Mouse (Mus musculus) ES-E14 (cell line): ENCODE results near the gene Atg2a. TPM values are rescaled to one million over a fixed set of nuclear protein-coding genes. Genes with fewer than 3 reads are reported as not detected.

ENCODE experiments used
- DNase-seq: peaks from one replicate; pipeline ENCODE4 v3.0.0-alpha.2; 2013; ENCODE audit warnings: low read depth, low spot score
- H3K27ac ChIP-seq: 2 replicates; pipeline ENCODE4 v1.5.1; 2012; ENCODE audit warnings: low read depth, mild to moderate bottlenecking, low read length, moderate library complexity, mixed read lengths; ENCODE audit not compliant: poor library complexity, insufficient read depth, severe bottlenecking
- H3K36me3 ChIP-seq: 2 replicates; pipeline ENCODE4 v1.6.1; 2012; ENCODE audit warnings: mild to moderate bottlenecking, low read length, moderate library complexity, mixed read lengths; ENCODE audit not compliant: control insufficient read depth, poor library complexity, insufficient read depth, severe bottlenecking
- H3K4me1 ChIP-seq, 2 experiments: fragments of 150-350 bp in 1 of 2; sonication (generic) in 1 of 2; 2 replicates each; pipeline ENCODE4 v1.6.1; 2012; ENCODE audit warnings: low read length in 2 of 2, mild to moderate bottlenecking in 1 of 2, mixed read lengths in 1 of 2; ENCODE audit not compliant: control insufficient read depth in 2 of 2, insufficient read depth in 2 of 2, poor library complexity in 1 of 2
- H3K4me3 ChIP-seq, 2 experiments: fragments of 150-350 bp in 1 of 2; sonication (generic) in 1 of 2; 2 replicates each; pipeline ENCODE4 v1.5.1; 2012; ENCODE audit warnings: low read length in 2 of 2, low read depth in 1 of 2, mild to moderate bottlenecking in 1 of 2, mixed read lengths in 1 of 2; ENCODE audit not compliant: insufficient read depth in 1 of 2, poor library complexity in 1 of 2, severe bottlenecking in 1 of 2
- H3K9ac ChIP-seq: 2 replicates; pipeline ENCODE4 v1.6.1; 2012; ENCODE audit warnings: low read depth, mild to moderate bottlenecking, low read length, mixed read lengths; ENCODE audit not compliant: poor library complexity, insufficient read depth, severe bottlenecking
- H3K9me3 ChIP-seq: fragments of 150-350 bp; sonication (generic); 2 replicates; pipeline ENCODE4 v1.6.1; 2012; ENCODE audit warnings: low read depth, mild to moderate bottlenecking, low read length; ENCODE audit not compliant: control insufficient read depth, insufficient read depth
- CHD2 ChIP-seq: IDR thresholded peaks from 2 replicates; pipeline ENCODE4 v1.6.1; 2014; ENCODE audit warnings: mild to moderate bottlenecking, low read depth, low read length, inconsistent platforms
- HCFC1 ChIP-seq: IDR thresholded peaks from 2 replicates; pipeline ENCODE4 v1.6.1; 2012; ENCODE audit warnings: low read length, inconsistent platforms, borderline replicate concordance; ENCODE audit not compliant: insufficient read depth
- MAFK ChIP-seq: IDR thresholded peaks from 2 replicates; pipeline ENCODE4 v1.6.1; 2014; ENCODE audit warnings: mild to moderate bottlenecking, low read depth, low read length, inconsistent platforms; ENCODE audit not compliant: insufficient read depth
- ZC3H11A ChIP-seq: IDR thresholded peaks from 2 replicates; pipeline ENCODE4 v1.6.1; 2012; ENCODE audit warnings: low read depth, mild to moderate bottlenecking, inconsistent platforms, low read length, borderline replicate concordance
- ZNF384 ChIP-seq: IDR thresholded peaks from 2 replicates; pipeline ENCODE4 v1.6.1; 2012; ENCODE audit warnings: low read depth, low read length, inconsistent platforms
- in situ Hi-C, 2 experiments: fragments of 600-800 bp; cut with MboI; formaldehyde crosslinking; loops; one replicate each; pipeline ENCODE4 v1.15.1; 2025; ENCODE audit warnings: low sequenced_read_pairs in 2 of 2, inconsistent platforms in 1 of 2; ENCODE audit not compliant: unreplicated experiment in 2 of 2
- total RNA-seq: library from RNA; depleted of rRNA; stranded (reverse); fragments of 300-350 nt; gene quantifications from 2 replicates; pipeline ENCODE4 v1.2.3, GENCODE M21; 2012

Atg2a gene
- total RNA-seq, 1 experiment: 31.8 TPM

DNA sequence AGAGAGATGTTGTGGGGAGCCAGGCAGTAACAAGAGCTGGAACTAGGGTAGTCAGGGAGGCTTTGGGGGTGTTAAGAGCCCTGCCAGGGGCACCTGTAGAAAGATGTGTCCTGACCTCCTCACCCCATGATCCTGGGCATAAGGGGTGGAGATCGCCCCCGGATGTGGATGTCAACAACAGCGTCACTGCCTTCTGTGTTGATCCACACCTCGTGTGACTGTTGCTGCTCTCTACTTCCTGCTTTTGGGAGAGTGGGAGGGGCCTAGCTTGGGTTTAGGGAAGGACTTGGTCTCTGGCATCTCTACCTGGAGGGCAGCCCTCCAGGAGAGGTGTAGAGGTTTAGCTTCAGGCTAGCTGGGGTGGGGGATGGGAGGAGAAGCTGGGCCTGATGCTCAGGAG, 813 bp downstream of the Atg2a start:
- TF ChIP-seq MAFK (no peak), ZNF384 (no peak), ZC3H11A (no peak), CHD2 (no peak), HCFC1 (no peak)
- H3K4me1 ChIP-seq: peaks cover 7 to 20% of the 10 kb centered on the region in 2 experiments; a peak in 3 of 4 replicates
- no peaks in the 10 kb centered on the region for H3K9me3 ChIP-seq
- H3K4me3 ChIP-seq: peak overlapping the region; percentile 93 to 96
- peak overlapping the region; percentile 93 for H3K9ac ChIP-seq
- peak; percentile 77 for DNase-seq
- peaks cover 25% of the 10 kb centered on the region for H3K36me3 ChIP-seq
- in situ Hi-C loops: no loop called here
- peak overlapping the region; percentile 73 for H3K27ac ChIP-seq

DNA sequence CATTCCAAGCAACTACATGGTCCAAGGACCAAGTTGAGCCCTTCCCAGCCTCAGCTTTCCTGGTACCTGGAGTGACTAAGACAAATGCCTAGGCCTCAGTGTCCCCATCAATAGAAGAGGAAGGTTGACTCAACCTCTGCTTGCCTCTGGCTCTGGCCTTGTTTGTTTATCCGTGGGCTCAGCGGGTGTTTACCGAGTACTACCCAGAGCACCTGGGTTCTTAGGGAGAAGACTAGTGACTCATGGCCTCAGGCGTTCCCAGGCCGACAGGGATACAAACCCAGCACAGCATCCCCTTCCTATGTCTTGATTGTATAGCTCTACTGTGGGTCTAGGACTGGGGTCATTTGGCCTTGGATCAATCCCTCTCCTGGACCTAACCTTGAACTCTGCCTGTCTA, 1.8 kb downstream of the Atg2a start:
- no peak for DNase-seq
- in situ Hi-C loops: no loop called here
- TF ChIP-seq ZNF384: no peak
- no peak for TF ChIP-seq CHD2
- no peak for TF ChIP-seq HCFC1
- TF ChIP-seq ZC3H11A: no peak
- no peak for TF ChIP-seq MAFK
- Histone ChIP-seq H3K9me3 (no peaks in the 10 kb centered on the region), H3K27ac (no peak overlapping the region), H3K4me3 (no peak overlapping the region), H3K9ac (no peak overlapping the region; the same call in 1 of the 2 replicates), H3K36me3 (peaks cover 33% of the 10 kb centered on the region), H3K4me1 (peaks cover 7 to 22% of the 10 kb centered on the region in 2 experiments; a peak in 3 of 4 replicates)

DNA sequence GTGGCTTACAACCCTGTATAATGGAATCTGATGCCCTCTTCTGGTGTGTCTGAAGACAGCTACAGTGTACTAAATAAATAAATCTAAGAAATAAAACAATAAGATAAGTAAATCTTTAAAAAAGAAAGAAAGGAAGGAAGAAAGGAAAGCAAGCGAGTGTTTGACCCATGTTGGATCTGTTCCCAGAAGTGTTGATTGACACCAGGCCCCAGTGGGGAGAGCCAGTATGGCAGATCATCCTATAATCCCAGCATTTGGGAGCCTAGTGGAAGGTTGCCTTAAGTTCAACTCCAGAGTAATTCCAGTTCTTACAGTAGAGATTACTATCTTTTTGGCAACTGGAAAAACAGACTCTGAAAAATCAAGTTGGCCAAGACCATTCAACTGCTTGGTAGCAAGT, 4.3 kb downstream of the Atg2a start:
- in situ Hi-C loops: no loop called here
- peaks cover 0 to 8% of the 10 kb centered on the region in 2 experiments; a peak in 3 of 4 replicates for H3K4me1 ChIP-seq
- no peak for TF ChIP-seq ZNF384
- TF ChIP-seq MAFK: no peak
- TF ChIP-seq ZC3H11A: no peak
- TF ChIP-seq HCFC1: no peak
- no peak for TF ChIP-seq CHD2
- H3K9me3 ChIP-seq: no peaks in the 10 kb centered on the region
- DNase-seq: no peak
- H3K36me3 ChIP-seq: peaks cover 50% of the 10 kb centered on the region
- no peak overlapping the region for H3K27ac ChIP-seq
- H3K9ac ChIP-seq: no peak overlapping the region
- no peak overlapping the region for H3K4me3 ChIP-seq

DNA sequence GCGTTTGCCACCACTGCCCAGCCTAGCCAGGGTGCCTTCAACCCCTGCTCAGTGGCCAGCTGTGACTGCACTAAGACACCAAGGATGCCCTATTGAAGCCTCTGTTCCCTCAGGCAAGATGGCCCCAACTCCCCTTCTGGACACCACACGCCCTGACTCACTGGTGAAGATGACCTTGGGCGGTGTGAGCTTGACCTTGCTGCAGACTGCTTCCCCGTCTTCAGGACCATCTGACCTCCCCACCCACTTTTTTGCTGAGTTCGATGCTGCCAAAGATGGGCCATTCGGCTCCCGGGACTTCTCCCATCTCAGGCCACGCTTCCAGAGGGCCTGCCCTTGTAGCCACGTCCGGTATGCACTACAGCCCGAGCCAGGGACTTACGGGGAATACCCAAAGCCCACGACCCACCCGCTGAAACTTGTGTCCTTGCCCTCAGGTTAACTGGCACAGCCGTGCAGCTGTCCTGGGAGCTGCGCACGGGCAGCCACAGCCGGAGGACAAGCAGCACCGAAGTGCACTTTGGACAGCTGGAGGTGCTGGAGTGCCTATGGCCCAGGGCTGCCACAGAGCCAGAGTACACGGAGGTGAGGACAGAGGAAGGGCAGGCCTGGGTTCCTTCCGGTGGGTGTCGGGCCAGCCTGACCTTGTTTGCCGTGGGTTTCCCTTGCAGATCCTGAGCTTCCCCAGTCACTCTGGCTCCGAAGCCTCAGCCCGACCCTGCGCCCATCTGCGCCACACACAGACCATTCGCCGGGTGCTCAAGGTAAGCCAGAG, 6.2 kb downstream of the Atg2a start:
- Histone ChIP-seq H3K9ac (no peak overlapping the region), H3K9me3 (no peaks in the 10 kb centered on the region), H3K36me3 (peaks cover 65% of the 10 kb centered on the region), H3K4me1 (peaks cover 0 to 6% of the 10 kb centered on the region in 2 experiments; a peak in 3 of 4 replicates), H3K4me3 (peak overlapping the region in 1 of 2 experiments; percentile 19; a peak in 1 of 4 replicates), H3K27ac (no peak overlapping the region)
- in situ Hi-C loops: no loop called here
- DNase-seq: no peak
- TF ChIP-seq MAFK (no peak), HCFC1 (no peak), ZC3H11A (no peak), CHD2 (no peak), ZNF384 (no peak)

DNA sequence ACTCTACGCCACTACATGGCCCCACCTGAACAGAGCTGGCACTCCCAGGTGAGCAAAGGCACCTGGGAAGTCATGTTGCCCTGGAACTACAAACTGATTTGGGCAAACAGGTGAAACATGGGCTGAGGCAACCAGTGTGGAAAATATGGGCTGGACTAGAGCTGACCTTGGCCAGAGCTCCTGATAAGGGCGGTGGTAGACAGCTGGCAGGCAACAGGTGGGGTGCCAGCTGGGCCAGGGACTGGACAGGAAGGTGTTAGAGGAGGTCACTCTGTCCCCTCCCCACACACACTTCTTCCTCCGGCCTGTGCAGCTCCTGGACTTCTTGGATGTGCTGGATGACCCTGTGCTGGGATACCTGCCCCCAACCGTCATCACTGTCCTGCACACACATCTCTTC, 11.6 kb downstream of the Atg2a start:
- in situ Hi-C loops: no loop called here
- no peaks in the 10 kb centered on the region for H3K4me1 ChIP-seq
- H3K4me3 ChIP-seq: no peak overlapping the region
- DNase-seq: no peak
- no peaks in the 10 kb centered on the region for H3K9me3 ChIP-seq
- H3K27ac ChIP-seq: no peak overlapping the region
- peaks cover 86% of the 10 kb centered on the region for H3K36me3 ChIP-seq
- H3K9ac ChIP-seq: no peak overlapping the region
- no peak for TF ChIP-seq ZC3H11A
- TF ChIP-seq ZNF384: no peak
- no peak for TF ChIP-seq MAFK
- TF ChIP-seq HCFC1: no peak
- TF ChIP-seq CHD2: no peak
